Mouse (Mus musculus): ENCODE data around the gene Stxbp2. TPM values are rescaled to one million over a fixed set of nuclear protein-coding genes. Genes with fewer than 3 reads are reported as not detected.

The Stxbp2 gene
- polyA plus RNA-seq (2015; fragmentation: Nextera tagmentation; extraction: Ambion mirVana): 72.6 and 85.6 TPM in 2 replicates

GRCm38 (mm10) chr8:3630647-3631477 is at the start of gene Stxbp2:
Gene Stxbp2 (plus strand): TSS chr8:3630955.

GRCm38 (mm10) chr8:3586993-3587390 is 43.8 kb upstream of the Stxbp2 start, which contains the start of gene Camsap3:
Gene Camsap3 (plus strand): TSS chr8:3587293.

GRCm38 (mm10) chr8:3621199-3621970 is 9.4 kb upstream of the Stxbp2 start, which contains the start of the genes Xab2 and Pet100:
Gene Xab2 (minus strand): TSS chr8:3621316.
Gene Pet100 (plus strand): TSS chr8:3621548.

GRCm38 (mm10) chr8:3625445-3625844 is 5.3 kb upstream of the Stxbp2 start, which contains the start of gene Pcp2:
Gene Pcp2 (minus strand): TSS chr8:3625545.

GRCm38 (mm10) chr8:3655526-3655925 is 24.8 kb downstream of the Stxbp2 start, which contains the start of gene Retn:
Gene Retn (plus strand): TSS chr8:3655770.

GRCm38 (mm10) chr8:3665507-3665906 is 34.8 kb downstream of the Stxbp2 start, which contains the start of gene Mcemp1:
Gene Mcemp1 (plus strand): TSS chr8:3665754.

GRCm38 (mm10) chr8:3671980-3672491 is 41.3 kb downstream of the Stxbp2 start, which contains the start of gene Fcor:
Gene Fcor (minus strand): TSS chr8:3672362.

GRCm38 (mm10) chr8:3676131-3676992 is 45.6 kb downstream of the Stxbp2 start, which contains the start of gene Trappc5:
Gene Trappc5 (plus strand): TSS chr8:3676299.

Other genes with a start within 250 kb of the Stxbp2 start
- 7.6 and 9.2 TPM in 2 replicates for gene Arhgef18, start 237.9 kb upstream of the Stxbp2 start, polyA plus RNA-seq (2015; fragmentation: Nextera tagmentation; extraction: Ambion mirVana)
- gene Pex11g, start 163.3 kb upstream of the Stxbp2 start, polyA plus RNA-seq (2015; fragmentation: Nextera tagmentation; extraction: Ambion mirVana): 5.5 and 7.1 TPM in 2 replicates
- 0.10 TPM in 1 of 2 replicates, not detected in the other for gene Tex45, start 160.1 kb upstream of the Stxbp2 start, polyA plus RNA-seq (2015; fragmentation: Nextera tagmentation; extraction: Ambion mirVana)
- gene Zfp358, start 137.8 kb upstream of the Stxbp2 start, polyA plus RNA-seq (2015; fragmentation: Nextera tagmentation; extraction: Ambion mirVana): 17.3 and 18.6 TPM in 2 replicates
- 30.1 and 32.9 TPM in 2 replicates for gene Mcoln1, start 130.5 kb upstream of the Stxbp2 start, polyA plus RNA-seq (2015; fragmentation: Nextera tagmentation; extraction: Ambion mirVana)
- gene Pnpla6, start 115.6 kb upstream of the Stxbp2 start, polyA plus RNA-seq (2015; fragmentation: Nextera tagmentation; extraction: Ambion mirVana): 17.0 and 17.4 TPM in 2 replicates
- 0.25 TPM in 1 of 2 replicates, not detected in the other for gene C330021F23Rik, start 63.0 kb upstream of the Stxbp2 start, polyA plus RNA-seq (2015; fragmentation: Nextera tagmentation; extraction: Ambion mirVana)
- 4.9 and 5.3 TPM in 2 replicates for gene Camsap3, start 43.7 kb upstream of the Stxbp2 start, polyA plus RNA-seq (2015; fragmentation: Nextera tagmentation; extraction: Ambion mirVana)
- 24.4 and 25.8 TPM in 2 replicates for gene Xab2, start 9.6 kb upstream of the Stxbp2 start, polyA plus RNA-seq (2015; fragmentation: Nextera tagmentation; extraction: Ambion mirVana)
- gene Pet100, start 9.4 kb upstream of the Stxbp2 start, polyA plus RNA-seq (2015; fragmentation: Nextera tagmentation; extraction: Ambion mirVana): 104 and 109 TPM in 2 replicates
- gene Pcp2, start 5.4 kb upstream of the Stxbp2 start, polyA plus RNA-seq (2015; fragmentation: Nextera tagmentation; extraction: Ambion mirVana): not detected in 2 replicates
- gene Retn, start 24.8 kb downstream of the Stxbp2 start, polyA plus RNA-seq (2015; fragmentation: Nextera tagmentation; extraction: Ambion mirVana): not detected in 2 replicates
- gene Mcemp1, start 34.8 kb downstream of the Stxbp2 start, polyA plus RNA-seq (2015; fragmentation: Nextera tagmentation; extraction: Ambion mirVana): 0.69 and 7.5 TPM in 2 replicates
- 3.4 and 8.5 TPM in 2 replicates for gene Fcor, start 41.4 kb downstream of the Stxbp2 start, polyA plus RNA-seq (2015; fragmentation: Nextera tagmentation; extraction: Ambion mirVana)
- 23.6 and 24.4 TPM in 2 replicates for gene Trappc5, start 45.3 kb downstream of the Stxbp2 start, polyA plus RNA-seq (2015; fragmentation: Nextera tagmentation; extraction: Ambion mirVana)
- 0.08 TPM in 1 of 2 replicates, not detected in the other for gene Fcer2a, start 63.2 kb downstream of the Stxbp2 start, polyA plus RNA-seq (2015; fragmentation: Nextera tagmentation; extraction: Ambion mirVana)
- gene Clec4g, start 89.7 kb downstream of the Stxbp2 start, polyA plus RNA-seq (2015; fragmentation: Nextera tagmentation; extraction: Ambion mirVana): 0.10 and 0.37 TPM in 2 replicates
- gene Cd209a, start 118.0 kb downstream of the Stxbp2 start, polyA plus RNA-seq (2015; fragmentation: Nextera tagmentation; extraction: Ambion mirVana): not detected in 2 replicates
- gene Cd209e, start 223.4 kb downstream of the Stxbp2 start, polyA plus RNA-seq (2015; fragmentation: Nextera tagmentation; extraction: Ambion mirVana): not detected in 2 replicates
- gene Cd209d, start 247.6 kb downstream of the Stxbp2 start, polyA plus RNA-seq (2015; fragmentation: Nextera tagmentation; extraction: Ambion mirVana): not detected in 2 replicates